Mouse (Mus musculus): ENCODE data around the gene Nnmt.

Nnmt gene

DNA sequence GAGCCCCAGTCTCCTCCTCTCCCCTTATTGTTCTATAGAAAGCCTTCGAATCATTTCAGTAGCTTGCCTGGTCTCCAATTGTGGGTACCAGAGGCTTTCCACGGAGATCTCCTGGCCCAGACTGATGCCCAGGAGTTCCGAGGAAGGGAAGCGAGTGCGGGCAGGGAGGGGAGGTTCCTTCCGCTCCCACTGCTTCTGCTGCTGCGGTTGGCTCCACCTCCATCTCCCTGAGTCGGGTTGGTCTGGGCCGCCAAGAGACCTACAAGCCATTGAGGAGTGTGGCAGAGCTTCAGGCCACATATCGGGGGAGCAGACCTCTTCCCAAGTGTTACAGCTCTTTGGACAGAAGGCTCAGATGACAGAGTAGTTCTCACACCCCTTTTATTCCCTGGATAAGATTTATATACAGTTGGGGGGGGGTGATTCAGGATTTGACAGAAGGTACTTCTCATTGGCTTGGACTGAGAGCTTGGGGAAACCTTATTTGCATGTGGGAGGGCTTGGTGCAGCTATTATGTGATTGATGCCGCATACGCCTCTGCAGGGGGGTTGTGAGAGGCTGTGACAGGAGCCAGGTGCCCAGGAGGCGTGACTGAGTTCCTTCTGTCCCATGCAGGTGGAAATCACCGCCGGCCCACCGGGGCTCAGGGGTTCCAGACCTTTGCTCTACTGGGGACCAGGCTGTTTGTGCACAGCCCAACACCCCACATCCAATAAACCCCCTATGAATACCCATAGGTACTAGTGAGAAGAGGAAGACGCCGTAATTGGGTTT, 30.8 kb upstream of the Nnmt start:
- DNase-seq (ENCODE audit: low read depth in 2 of 2, low spot score in 2 of 2), result no peak

DNA sequence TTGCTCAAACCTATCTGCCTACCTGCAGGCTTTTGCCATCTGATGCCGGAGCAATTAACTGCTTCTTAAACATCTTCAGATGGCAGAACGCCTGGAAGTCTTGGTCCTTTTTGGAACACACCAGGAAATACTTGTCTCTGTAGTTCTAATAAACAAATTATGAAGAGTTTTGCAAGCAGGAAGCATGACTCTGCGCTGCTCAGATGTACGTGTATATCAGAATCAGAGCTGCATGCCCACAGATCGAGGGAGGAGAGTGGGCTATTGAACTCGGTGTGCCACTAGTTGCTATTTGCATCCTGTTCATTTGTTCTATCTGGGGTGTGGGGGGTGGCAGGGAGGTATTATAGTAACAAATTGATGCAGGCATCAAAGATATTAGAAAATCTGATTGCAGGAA, 28.2 kb upstream of the Nnmt start:
- DNase-seq (ENCODE audit: low read depth in 2 of 2, low spot score in 2 of 2), result no peak

DNA sequence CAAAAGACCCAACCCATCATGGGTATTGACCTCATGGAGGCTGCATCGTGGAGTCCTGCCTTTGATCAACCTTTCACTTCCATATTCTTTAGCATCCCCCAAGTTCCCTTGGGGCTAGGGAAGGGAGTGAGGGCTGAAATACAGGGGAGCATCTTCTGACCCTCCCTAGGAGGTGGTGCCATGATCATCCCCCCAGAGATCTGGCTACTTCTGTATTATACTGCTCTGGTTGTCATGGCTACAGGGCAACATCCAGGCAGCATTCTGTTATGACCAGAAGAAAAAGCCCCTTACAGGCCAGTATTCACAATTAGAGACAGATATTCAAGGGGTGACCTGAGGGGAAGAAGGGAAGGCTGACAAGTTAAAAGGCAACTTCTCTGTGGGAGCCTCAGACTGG, 14.3 kb upstream of the Nnmt start:
- no peak for DNase-seq (ENCODE audit: low read depth in 2 of 2, low spot score in 2 of 2)

DNA sequence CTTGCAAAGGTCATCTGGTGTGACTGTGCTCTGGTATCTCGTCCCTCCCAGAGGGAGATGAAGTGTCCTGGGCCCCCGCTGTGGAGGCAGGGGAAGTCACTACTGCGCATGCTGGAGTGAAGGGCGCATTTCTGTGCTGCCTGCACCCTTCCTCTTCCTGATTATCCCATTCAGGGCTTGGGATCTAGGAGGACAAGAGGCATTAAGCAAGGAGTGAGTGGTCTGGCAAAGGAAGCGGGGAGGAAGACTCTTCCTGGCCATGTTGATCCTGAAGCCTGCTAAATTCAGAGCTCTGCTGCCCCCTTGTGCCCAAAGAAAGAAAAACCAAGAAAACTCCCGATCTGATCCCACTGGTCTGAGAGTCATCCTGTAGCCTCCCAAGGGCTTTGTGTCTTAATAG, 13.6 kb upstream of the Nnmt start:
- peak; percentile 6 to 45 for DNase-seq (ENCODE audit: low read depth in 2 of 2, low spot score in 2 of 2)

DNA sequence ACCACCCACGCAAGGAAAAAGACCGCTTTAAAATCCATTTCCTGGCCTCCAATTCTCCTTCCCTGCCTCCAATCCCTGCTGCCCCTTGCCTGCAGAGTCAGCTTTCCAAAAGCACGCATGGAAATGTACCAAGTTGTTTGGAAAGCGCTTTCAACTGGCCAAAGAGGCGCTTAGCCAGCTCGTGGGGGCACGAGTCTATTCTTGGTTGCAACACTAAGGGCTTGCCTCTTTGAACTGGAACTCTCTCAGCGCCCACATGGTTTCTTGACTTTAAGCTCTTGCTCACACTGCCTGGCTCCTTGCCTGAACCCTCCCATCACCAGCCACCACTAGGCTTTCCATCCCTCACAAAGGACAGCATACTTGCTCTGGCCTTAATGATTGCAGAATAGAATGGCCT, 13.2 kb upstream of the Nnmt start:
- DNase-seq (ENCODE audit: low read depth in 2 of 2, low spot score in 2 of 2), result no peak

DNA sequence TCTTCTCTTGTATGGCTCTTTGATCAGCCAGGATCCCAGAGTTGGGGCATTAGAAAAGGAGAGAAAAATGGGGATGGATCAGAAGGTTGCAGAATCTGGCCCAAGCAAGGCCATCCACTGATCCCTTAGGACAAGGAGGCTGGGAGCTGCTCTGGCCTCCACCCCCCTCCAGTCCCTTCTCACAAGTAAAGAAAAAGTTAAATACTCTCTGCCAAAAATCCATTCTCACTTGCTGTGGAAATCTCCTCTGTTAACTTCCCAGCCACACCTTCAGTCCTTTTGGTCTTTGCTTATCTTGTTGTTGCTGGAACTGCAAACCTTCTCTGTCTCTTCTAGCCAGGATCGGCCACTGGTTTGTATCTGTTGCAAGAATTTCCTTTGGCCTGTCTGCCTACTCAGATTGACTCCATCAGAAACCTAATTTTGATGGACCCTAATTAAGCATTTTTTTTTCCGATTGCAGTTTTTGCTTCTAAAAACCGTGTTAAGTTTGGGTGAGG, 12.6 kb upstream of the Nnmt start:
- DNase-seq (ENCODE audit: low read depth in 2 of 2, low spot score in 2 of 2), result no peak

DNA sequence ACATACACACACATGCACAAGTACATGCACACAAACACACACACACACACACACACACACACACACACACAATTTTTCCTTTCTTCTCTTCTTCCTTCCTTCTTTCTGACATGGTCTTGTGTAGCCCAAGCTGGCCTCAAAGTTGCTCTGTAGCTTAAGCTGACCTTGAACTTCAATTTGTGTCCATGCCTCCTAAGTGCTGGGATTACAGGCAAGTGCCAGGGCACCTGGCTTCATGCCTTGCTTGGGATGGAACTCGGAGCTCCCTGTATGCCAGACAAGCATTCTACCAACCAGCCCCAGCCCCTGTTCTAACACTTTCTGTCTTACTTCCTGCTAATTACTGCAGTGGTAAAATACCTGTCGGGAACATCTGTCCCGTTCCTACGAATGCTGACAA, 8.3 kb upstream of the Nnmt start:
- DNase-seq (ENCODE audit: low read depth in 2 of 2, low spot score in 2 of 2), result no peak

DNA sequence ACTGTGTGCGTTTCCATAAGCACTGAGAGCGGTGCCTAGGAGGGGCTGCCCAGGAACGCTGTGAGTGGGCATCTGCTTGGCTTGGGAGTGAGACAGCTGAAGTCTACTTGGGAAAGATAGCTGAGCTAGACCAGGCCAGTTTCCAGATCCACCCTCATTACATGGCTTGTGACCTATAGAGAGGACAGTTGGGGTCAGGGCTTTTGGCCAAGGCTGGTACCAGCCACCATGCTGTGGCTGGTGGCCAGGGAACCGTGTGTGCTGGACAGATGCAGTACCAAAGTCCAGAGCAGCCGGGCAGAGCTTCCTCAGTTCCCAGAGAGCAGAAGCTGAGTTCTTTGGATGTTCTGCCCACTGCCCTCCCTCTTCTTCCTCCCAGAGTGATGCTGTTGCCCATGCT, 7.6 kb upstream of the Nnmt start:
- DNase-seq (ENCODE audit: low read depth in 2 of 2, low spot score in 2 of 2), result no peak

DNA sequence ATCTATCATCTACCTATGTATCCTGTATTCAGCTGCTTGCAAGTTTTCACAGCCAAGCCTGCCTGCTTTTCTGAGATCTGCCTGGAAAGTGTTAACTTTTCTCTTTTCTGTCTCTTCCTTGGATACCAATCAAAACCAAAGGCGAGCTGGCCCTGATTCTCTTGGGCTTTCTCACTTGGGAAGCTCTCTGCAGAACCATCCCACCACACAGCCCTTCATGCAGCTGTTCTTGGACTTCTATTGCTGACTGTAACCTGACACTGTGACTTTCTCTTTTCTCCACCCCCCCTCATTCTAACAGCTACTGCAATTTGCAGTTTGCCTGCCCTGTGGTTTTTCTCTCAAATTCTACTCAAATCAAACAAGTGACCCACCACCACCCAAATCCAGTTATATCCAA, 6.1 kb upstream of the Nnmt start:
- no peak for DNase-seq (ENCODE audit: low read depth in 2 of 2, low spot score in 2 of 2)

DNA sequence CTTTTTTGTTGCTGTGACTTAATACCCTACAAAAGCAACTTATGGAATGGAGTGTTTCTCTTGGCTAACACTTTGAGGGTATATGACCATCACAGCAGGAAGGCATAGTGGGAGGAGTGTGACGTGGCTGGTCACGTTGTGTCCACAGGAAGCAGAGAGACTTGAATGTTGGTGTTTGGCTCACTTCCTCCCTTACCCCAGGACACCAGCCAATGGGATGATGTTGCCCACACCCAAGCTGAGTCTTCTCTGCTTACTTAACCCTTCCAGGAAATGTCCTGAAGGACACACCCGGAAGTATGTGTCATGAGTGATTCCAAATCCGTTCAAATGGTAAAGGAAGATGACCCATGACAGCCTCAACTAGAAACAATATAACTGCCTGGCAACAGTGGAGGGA, 4.8 kb upstream of the Nnmt start:
- DNase-seq (ENCODE audit: low read depth in 2 of 2, low spot score in 2 of 2), result no peak

DNA sequence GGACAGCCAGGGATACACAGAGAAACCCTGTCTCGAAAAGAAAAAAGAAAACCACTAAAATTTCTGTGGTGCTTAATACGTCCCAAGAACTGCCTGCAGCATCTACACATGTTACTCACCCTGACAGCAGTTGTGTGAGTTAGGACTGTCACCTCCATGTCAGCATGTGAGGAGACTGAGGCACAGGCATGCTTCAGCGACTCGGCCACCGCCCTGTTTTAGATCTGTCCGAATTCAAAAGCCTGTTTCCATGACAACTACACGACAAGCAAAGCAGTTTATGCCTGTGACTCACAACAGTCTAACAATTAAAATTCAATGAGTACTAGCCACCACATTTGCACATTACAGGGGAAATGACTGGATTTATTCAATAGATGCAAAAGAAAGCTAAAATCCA, 2.5 kb upstream of the Nnmt start:
- DNase-seq (ENCODE audit: low read depth in 2 of 2, low spot score in 2 of 2), result no peak

DNA sequence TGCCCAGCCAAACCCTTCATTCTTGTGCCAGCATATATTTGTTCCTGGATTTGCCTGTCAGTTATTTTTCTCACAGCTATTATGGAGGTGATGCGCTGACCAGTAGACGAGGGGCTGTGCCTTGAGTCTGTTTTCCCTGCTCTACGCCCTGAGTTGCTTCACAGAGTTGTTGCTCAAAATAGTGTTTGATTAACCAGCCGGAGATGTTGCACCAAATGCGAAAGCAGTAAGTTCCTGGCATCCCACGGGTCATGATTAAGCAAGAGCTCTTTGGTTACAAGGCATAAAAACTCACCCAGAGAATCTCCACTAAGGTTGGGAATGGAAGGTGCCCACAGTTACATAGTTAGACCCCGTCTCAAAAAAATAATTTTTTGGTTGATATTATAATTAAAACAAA, 1.2 kb upstream of the Nnmt start:
- no peak for DNase-seq (ENCODE audit: low read depth in 2 of 2, low spot score in 2 of 2)

DNA sequence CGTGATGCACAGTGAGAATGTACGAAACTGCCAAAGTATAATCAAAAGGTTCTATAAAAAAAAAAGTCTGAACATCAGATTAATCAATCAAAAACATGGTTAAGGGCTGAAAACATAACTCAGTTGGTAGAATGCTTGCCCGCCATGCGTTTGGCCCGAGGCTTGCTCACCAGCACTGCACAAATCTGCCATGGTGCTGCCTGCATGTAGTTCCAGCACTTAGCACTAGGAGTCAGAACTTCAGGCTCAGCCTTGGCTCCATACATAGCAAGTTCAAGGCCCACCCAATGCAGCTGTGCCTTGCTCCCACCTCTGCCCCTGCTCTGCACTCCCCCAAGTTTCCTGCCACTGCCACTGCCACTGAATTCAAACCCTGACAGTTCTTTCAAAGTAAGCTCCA, 744 bp upstream of the Nnmt start:
- DNase-seq (ENCODE audit: low read depth in 2 of 2, low spot score in 2 of 2), result no peak

DNA sequence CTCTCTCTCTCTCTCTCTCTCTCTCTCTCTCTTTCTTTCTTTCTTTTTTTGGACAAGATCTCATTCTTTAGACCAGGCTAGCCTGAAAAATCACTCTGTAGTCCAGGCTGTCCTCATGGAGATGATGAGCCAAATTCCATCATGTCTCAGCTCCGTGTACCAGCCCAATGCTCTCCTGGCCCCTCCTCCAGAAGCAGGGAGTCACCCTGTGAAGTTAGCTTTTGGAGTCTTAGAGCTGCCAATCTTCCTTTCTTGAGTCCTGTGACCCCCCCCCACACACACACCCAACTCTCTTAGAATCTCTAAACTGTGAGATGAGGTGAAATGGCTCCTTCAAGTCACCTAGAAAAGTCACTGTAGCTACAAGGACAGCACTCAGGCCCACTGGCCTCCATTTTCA, 727 bp downstream of the Nnmt start:
- DNase-seq (ENCODE audit: low read depth in 2 of 2, low spot score in 2 of 2), result no peak

DNA sequence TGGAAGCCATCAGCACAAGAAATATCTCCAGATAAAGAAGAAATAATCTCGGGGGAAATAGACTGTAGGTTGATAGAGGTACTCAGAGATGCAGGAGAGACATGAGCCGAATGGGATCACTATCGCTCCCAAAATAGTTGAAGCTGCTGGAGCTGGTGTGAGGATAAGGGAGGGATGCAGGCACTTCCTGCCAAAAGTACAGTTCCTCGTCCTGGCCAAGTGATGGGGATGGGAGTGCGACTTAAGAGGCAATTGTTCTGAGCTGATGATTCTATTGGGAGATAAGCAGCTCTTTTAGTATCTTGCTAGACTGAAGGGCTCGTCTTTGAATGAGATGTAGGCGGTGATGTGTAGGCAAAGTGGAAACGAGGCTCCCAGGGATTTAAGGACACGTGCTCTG, 4.1 kb downstream of the Nnmt start:
- no peak for DNase-seq (ENCODE audit: low read depth in 2 of 2, low spot score in 2 of 2)

DNA sequence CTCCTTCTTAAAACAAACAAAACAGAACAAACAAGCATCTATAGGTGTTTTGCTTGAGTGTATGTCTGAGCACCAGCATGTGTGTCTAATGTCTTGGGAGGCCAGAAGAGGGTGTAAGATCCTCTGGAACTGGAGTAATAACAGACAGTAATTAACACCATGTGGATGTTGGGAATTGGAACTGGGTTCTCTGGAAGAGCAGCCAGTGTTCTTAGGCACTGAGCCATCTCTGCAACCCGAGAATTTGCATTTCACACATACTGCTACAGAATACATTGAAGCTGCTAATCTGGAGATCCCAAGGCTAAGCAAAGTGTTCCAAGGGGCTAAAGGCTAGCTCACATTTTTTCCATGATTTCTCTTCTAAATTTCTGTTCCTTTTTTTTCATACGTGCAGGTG, 4.9 kb downstream of the Nnmt start:
- no peak for DNase-seq (ENCODE audit: low read depth in 2 of 2, low spot score in 2 of 2)

DNA sequence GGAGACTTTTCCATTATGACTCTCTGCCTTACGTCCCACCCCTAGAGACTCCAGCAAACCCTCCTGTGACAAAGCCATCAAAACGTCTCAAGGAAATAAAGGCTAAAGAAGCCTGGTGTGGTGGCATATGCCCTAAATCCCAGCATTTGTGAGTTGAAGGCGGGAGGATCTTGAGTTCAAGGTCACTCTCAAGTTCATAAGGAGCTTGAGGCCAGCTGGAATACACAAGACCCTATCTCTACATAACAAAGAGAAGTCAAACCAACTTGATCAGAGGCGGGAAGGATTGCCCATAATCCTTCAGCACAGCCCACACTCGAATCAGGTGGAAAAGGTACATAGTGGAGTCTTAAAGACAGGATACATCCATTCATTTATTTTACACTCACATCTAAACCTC, 7.5 kb downstream of the Nnmt start:
- no peak for DNase-seq (ENCODE audit: low read depth in 2 of 2, low spot score in 2 of 2)

DNA sequence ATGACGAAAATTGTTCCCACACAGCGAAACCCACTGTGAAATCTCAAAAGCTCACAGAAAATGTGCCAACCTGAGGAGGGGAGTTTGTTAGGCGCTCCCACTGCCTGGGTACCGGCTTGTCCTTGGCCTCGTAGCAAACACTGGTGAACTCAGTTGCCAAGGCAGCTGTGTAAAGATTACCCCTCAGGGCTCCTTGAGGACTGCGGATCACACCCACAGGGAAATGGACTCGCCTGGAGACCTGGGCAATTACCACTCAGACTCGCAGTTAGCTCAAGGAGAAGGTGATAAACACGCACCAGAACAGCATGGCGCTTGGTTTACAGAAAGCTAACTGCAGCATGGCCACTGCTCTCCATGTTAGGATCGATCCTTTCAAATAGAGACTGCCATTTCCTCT, 8.0 kb downstream of the Nnmt start:
- no peak for DNase-seq (ENCODE audit: low read depth in 2 of 2, low spot score in 2 of 2)

DNA sequence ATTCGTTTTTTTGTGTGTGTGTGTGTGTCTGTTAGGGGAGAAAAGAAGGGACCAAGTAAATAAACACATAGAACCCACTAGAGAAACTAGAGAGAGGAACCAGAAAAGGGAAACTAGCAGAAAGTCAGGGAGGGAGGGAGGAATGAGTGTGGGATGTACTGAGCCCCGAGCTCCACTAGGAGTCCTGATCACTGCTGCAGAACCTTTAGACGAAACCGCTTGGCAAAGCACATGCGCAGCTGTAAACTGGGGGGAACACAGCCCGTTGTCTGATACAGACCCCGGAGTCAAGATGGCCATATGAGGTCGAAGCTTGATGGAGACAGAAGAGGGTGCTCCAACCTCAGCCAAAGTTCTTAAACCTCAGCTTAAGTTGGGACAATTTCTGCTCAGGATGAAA, 11.0 kb downstream of the Nnmt start:
- no peak for DNase-seq (ENCODE audit: low read depth in 2 of 2, low spot score in 2 of 2)

DNA sequence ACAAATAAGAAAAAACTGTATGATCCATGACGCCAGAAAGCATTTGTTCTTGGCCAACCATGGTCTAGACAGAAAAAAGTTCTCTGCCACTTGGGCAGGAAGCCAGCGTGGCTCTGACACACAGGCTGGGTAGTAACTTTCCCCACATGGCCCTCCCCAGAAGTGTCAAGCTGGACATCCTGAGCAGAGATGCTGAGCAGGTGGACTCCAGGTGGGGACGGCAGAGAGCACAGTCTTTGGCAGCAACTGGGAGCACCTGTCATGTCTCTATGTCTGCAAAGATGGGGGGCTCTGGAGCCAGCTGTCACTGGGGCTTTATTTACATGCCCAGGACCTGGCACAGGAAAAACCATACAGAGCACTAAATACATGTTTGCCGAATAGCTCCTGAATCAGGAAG, 14.3 kb downstream of the Nnmt start:
- DNase-seq (ENCODE audit: low read depth in 2 of 2, low spot score in 2 of 2), result no peak

DNA sequence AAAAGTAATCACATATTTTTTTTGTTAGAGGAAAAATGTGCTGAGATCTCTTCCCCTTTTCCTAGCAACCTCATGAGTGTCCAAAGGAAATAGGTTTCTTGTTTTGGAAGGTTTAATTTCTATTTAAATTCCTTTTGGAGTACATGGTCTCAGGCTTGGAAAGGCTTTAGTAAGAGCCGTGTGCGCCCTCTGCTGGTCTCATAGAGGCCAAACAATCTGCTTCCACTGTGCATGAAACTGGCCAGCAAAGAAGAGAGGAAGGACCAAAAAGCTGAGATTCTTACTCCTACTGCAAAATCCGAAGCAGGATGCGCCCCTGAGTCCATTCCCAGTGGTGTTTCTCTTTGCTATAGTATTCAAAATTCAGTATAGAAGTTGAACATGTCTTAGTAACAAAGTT, 18.6 kb downstream of the Nnmt start:
- peak; percentile 48 to 60 for DNase-seq (ENCODE audit: low read depth in 2 of 2, low spot score in 2 of 2)

DNA sequence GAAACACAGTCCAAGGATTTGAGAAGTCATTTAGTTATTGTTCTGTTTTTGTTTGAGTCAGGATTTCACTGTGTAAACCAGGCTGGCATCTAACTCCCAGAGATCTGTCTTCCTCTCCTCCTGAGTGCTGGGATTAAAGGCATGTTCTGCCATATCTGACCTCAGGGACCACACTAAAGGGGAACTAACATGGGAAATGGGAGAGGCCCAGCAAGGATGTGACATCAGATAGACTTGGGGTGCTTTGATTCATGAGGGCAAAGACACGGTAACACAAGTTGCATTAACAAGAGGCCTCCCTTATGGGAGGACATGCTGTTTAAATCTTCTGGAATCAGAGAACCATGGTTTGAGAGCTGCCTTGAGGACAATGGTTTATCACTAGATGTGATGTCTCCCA, 24.1 kb downstream of the Nnmt start:
- DNase-seq (ENCODE audit: low read depth in 2 of 2, low spot score in 2 of 2), result no peak

DNA sequence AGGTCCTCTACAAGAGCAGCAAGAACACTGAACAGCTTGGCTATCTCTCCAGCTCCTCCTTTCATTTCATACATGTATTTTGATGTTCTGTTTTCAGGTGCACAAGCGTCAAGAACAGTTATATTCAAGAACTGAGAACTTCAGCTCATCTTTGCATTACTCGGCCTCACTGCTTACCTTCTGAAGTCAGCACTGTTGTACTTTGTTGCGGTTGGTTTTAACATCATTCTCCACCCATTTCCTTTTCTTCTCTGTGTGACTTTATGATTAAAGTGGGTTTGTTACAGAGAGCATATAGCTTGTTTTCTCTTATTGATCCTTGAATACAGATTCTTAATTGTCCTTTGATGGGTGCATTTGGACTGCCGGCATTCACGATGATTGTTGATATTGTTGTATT, 42.6 kb downstream of the Nnmt start:
- peak; percentile 12 to 14 for DNase-seq (ENCODE audit: low read depth in 2 of 2, low spot score in 2 of 2)
